Mouse (Mus musculus): ENCODE measurements around the gene Reps2.

GRCm38 (mm10) chrX:162520374-162520773 lies 123.1 kb downstream of the Reps2 start:
- TF ChIP-seq EP300 (IDR thresholded peaks at IDR 0.05; ENCODE audit: insufficient read depth, low read depth, low read length): no peak
- no peak for TF ChIP-seq POLR2A (IDR thresholded peaks at IDR 0.05; ENCODE audit: insufficient read depth, low read depth, low read length)
- no peak for TF ChIP-seq CTCF (IDR thresholded peaks at IDR 0.05)

Data from heart, adult 2 months (tissue).